Mouse (Mus musculus) bone marrow macrophage, adult 2 months (primary cell): ENCODE results near the gene Scrg1. TPM values are rescaled to one million over a fixed set of nuclear protein-coding genes. Genes with fewer than 3 reads are reported as not detected.
"Not testable (repeated sequence)": the region's sequence is repeated elsewhere in the genome, so short reads cannot be mapped to it uniquely, and the experiment has no call there.

ENCODE experiments used
- H3K27ac ChIP-seq: 2 replicates; pipeline ENCODE4 v1.5.1; 2012; ENCODE audit warnings: low read depth, low read length; ENCODE audit not compliant: insufficient read depth
- H3K4me1 ChIP-seq: 2 replicates; pipeline ENCODE4 v1.6.1; 2012; ENCODE audit warnings: low read length; ENCODE audit not compliant: control insufficient read depth, insufficient read depth
- H3K4me3 ChIP-seq: 2 replicates; pipeline ENCODE4 v1.5.1; 2012; ENCODE audit warnings: mild to moderate bottlenecking, low read length, moderate library complexity; ENCODE audit not compliant: insufficient read depth
- CTCF ChIP-seq: IDR thresholded peaks from 2 replicates; pipeline ENCODE4 v1.5.1; 2012; ENCODE audit warnings: low read depth, mild to moderate bottlenecking, low read length, moderate library complexity
- POLR2A ChIP-seq: IDR thresholded peaks from 2 replicates; pipeline ENCODE4 v1.6.1; 2012; ENCODE audit warnings: mild to moderate bottlenecking, low read depth, low read length, borderline replicate concordance
- polyA plus RNA-seq: library from polyadenylated mRNA; stranded (reverse); fragments of >200 nt; gene quantifications from 2 replicates; pipeline ENCODE4 v1.2.4, GENCODE M21; 2012; ENCODE audit not compliant: missing spikeins, insufficient read depth, insufficient read length

Gene Scrg1
- polyA plus RNA-seq, 1 experiment, result not detected

DNA sequence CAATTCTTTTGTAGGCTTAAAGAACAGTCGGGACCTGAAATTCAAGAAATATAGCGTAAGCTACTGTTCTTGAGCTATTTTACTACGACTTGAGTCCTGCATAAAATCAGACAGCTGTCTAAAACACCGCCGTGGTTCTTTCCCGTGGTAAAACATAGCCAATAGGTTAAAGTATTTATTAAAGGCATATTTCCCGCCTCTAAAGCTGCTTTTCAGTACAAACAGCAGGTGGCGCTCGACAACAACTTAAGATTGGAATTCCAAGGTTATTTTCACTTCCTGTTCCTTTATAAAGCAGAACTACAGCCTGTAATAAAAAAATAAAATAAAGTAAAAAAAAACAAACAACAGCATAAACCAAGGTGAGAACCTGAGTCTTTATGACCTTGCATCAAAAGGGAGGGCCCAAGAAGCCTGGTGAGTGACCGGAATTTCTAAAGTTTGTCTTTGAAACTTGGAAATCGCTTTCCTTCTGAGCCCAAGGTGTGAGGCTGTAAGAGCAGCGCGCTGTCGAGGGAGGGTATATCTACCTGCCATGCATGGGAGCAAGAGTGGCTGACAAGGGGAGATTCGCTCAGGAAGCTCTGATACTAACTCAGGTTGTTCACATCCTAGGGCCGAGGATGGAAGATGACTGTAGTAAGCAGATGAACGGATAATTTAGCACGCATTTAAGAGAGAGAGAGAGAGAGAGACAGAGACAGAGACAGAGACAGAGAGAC, 26.4 kb upstream of the Scrg1 start:
- peaks cover 19% of the 10 kb centered on the region for H3K4me1 ChIP-seq
- no peak overlapping the region for H3K4me3 ChIP-seq
- TF ChIP-seq CTCF (no peak), POLR2A (no peak)
- no peak overlapping the region for H3K27ac ChIP-seq

DNA sequence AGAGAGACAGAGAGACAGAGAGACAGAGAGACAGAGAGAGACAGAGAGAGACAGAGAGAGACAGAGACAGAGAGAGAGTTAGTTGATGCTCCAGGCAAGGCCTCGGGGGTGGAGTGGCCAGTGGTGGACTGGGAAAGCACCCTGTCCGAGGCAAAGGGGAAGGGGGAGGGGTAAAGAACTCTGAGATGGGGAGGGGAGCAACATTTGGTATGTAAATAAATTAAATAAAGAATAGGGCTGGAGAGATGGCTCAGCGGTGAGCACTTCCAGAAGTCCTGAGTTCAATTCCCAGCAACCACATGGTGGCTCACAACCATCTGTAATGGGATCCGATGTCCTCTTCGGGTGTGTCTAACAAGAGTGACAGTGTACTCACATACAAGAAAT, 25.8 kb upstream of the Scrg1 start:
- peaks cover 19% of the 10 kb centered on the region for H3K4me1 ChIP-seq
- H3K4me3 ChIP-seq, result not testable (repeated sequence)

DNA sequence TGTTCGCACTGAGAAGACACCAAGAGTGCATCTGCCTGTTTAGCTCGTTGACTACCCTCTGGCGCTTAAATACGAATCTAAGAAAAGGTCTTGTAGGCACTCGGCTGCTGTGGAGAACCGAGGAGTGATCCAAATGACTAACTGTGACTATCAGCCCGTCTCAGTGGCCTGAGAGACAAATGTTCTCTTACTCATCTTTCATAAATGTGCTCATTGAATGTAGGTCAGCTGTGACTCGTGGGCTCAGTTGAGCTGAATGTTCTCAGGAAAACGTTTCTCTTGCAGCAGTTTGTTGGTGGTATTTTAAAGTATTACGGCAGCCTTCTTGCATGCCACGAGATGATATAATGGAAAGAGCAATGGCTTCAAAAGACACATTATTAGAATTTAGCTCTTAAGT, 24.8 kb upstream of the Scrg1 start:
- H3K4me1 ChIP-seq, result peaks cover 23% of the 10 kb centered on the region
- H3K4me3 ChIP-seq, result no peak overlapping the region
- no peak overlapping the region for H3K27ac ChIP-seq
- TF ChIP-seq POLR2A (no peak), CTCF (no peak)

More for the DNA sequence above, 25.8 kb upstream of the Scrg1 start:
- H3K27ac ChIP-seq, result not testable (repeated sequence)

DNA sequence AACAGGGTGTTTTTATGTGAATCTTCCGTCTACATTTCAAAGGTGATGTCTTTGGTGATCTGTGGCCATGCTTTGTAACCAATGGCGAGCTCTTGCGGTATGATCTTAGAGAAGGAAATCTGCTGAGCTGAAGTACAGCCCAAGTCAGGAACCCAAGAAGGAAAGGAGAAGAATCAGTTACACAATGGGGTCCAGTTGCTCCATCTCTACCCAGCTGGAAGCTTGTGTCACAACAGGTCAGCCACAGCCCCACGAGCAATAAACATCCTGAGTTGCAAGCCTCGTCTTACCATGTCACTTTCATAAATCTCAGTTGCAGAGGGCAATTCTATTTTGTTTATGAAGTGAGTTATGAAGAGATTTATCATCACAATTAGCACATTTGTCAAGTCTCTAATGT, 22.9 kb upstream of the Scrg1 start:
- no peak overlapping the region for H3K27ac ChIP-seq

DNA sequence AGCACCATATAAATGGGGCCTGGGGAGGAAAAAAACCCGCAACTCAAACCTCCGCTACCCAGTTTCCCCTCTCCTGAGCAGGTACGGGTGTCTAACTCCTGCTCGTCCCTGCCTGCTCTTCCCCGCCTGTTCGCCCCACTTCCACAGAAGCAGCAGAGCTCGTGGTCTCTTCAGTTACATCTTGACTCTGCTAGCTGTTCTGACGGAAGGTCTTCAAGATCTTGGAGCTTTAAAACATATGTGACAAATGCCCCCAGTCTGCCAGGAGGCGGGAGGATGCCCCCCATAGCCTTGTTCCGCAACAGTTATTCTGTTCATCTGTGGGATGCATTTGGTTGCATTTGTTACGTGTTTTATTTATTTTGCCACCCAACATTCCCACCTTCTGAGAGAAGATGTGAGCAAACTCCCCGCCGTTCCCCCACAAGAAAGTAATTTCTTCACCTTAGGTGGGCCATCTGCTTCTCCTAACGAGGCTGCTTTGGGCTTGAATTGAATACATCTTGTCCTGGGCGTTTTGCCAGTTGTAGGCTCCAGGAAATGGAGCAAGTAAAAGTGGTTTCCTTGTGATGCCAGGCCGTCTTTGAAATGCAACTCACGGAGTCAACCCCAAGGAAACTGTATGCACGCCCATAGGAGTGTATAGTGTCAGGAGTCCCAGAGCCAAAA, 19.8 kb upstream of the Scrg1 start:
- no peak overlapping the region for H3K27ac ChIP-seq
- H3K4me3 ChIP-seq, result no peak overlapping the region
- peaks cover 28% of the 10 kb centered on the region for H3K4me1 ChIP-seq
- TF ChIP-seq CTCF (no peak), POLR2A (no peak)

More for the DNA sequence above, 22.9 kb upstream of the Scrg1 start:
- Histone ChIP-seq H3K4me3 (no peak overlapping the region), H3K4me1 (peaks cover 26% of the 10 kb centered on the region)
- no peak for TF ChIP-seq CTCF
- TF ChIP-seq POLR2A, result no peak

DNA sequence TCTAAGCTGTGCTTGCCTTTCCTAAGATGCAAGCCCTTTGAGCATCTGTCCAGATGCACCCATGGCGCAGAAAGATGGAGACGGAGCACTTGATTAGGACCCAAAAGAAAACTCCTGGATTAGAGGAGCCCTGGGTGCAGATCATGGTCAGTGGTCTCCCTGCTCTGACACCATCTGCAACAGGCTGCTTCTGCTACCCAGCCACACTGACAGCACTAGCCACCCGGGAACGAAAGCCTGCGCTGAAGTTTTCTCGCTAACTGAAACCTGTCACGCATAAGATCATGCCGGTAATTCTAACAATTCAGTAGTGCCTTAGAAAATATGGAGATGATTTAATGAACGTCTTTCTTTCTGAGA, 19.3 kb upstream of the Scrg1 start:
- Histone ChIP-seq H3K4me3 (no peak overlapping the region), H3K4me1 (peaks cover 28% of the 10 kb centered on the region), H3K27ac (no peak overlapping the region)
- no peak for TF ChIP-seq POLR2A
- no peak for TF ChIP-seq CTCF

DNA sequence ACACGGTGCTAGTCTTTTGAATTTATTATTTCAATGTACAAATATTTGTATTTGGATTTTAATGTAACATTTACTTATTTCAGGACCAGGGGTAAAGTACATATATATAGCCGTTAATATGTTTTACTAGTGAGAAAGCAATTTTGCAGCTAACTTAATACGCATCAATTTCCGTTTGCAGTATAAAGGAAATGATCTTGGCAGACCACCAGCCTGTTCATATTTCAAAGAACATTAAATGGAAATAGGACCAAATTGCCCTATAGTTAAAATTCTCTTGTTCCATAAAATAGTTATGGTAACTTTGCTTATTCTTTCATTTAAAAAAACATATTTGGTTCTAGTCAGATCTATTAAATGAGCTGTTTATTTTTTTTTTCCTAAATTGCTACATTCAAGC, 14.6 kb upstream of the Scrg1 start:
- TF ChIP-seq POLR2A, result no peak
- TF ChIP-seq CTCF, result no peak

DNA sequence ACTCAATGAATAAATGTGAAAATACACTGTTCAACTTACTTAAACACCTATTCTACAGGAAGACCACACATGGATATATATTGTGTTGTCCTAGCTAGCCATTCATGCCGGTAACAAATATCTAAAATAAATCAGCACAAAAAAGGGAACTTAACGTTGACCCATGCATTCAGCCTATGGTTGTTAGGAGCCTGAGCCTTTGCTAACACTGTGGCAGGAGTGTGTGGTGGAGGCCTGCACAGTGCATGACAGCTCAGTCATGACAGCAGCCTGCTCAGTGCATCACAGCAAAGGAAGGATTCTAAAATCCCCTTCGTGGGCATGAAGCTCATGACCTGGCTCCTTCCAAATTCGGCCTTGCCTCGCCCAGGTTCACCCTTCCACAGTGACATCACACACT, 14.2 kb upstream of the Scrg1 start:
- Histone ChIP-seq H3K4me1 (peaks cover 11% of the 10 kb centered on the region), H3K4me3 (no peak overlapping the region), H3K27ac (no peak overlapping the region)
- TF ChIP-seq POLR2A, result no peak
- no peak for TF ChIP-seq CTCF

More for the DNA sequence above, 14.6 kb upstream of the Scrg1 start:
- Histone ChIP-seq H3K4me3 (no peak overlapping the region), H3K27ac (no peak overlapping the region), H3K4me1 (peaks cover 15% of the 10 kb centered on the region)

DNA sequence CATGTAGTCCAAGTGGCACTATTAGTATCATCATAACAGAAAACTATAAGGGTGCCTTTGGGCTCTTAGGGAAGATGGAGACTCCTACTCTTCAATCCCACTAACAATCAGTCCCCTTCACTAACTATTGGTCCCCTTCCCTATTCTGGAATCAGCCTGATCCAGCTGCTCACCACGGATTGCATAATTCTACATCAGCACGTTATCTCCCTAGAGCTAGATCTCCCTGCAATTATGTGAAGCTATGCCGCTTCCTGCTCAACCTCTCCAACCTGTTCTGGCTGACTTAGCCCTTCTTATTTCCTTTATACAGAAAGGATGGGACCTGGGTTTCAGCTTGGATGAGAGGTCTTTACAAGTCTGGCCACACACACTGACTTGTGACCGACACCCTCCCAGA, 12.4 kb upstream of the Scrg1 start:
- TF ChIP-seq CTCF, result no peak
- TF ChIP-seq POLR2A, result no peak
- Histone ChIP-seq H3K4me1 (peaks cover 10% of the 10 kb centered on the region), H3K4me3 (no peak overlapping the region), H3K27ac (no peak overlapping the region)

DNA sequence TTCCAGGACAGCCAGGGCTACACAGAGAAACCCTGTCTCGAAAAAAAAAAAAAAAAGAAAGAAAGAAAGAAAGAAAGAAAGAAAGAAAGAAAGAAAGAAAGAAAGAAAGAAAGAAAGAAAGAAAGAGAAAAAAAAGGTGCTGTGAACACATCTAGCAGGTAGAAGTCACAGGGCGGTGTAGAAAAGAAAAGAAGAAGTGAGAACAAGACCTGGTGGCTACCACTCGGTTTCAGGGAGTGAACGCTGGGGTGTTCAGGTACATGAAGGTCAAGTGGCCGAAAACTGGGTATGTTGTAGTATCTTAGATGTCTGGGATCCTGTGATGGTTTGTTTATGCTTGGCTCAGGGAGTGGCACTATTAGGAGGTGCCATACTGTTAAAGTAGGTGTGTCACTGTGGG, 9.8 kb upstream of the Scrg1 start:
- not testable (repeated sequence) for H3K4me1 ChIP-seq, H3K27ac ChIP-seq, H3K4me3 ChIP-seq
